Mouse (Mus musculus): ENCODE results near the gene Plekhh1. TPM values are rescaled to one million over a fixed set of nuclear protein-coding genes. Genes with fewer than 3 reads are reported as not detected.

Gene Plekhh1
- total and polyA plus RNA-seq, 3 experiments = 0.27 to 1.9 (median 0.69) TPM

DNA sequence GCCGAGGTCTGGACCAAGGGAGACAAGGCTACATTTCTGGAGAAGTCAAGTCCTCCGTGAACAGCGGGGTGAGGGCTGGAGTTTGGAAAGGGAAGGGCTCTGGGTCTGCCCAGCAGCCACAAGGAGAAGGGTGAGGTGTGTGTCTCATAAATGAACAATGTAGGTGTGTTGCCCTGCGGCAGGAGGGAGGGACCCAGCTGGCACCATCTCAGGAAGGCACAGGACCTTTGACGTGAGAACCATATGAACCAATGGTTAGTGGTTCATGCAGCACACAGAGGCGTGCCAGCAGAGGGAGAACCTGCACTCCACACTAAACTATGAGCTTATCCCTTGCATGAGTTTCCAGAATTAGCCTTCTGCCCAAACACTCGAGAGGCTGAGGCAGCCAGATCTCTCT, 18.2 kb downstream of the Plekhh1 start:
- dilution Hi-C loops (cut with MboI; ENCODE audit: extremely low pct_ligation_motif_present, extremely low pct_unique_long_range_greater_than_20kb, low sequenced_read_pairs) = no loop called here
- in situ Hi-C loops (cut with MboI; ENCODE audit: low pct_ligation_motif_present, low pct_unique_long_range_greater_than_20kb, low sequenced_read_pairs) = no loop called here
- DNase-seq (ENCODE audit: extremely low read depth) = no peak

DNA sequence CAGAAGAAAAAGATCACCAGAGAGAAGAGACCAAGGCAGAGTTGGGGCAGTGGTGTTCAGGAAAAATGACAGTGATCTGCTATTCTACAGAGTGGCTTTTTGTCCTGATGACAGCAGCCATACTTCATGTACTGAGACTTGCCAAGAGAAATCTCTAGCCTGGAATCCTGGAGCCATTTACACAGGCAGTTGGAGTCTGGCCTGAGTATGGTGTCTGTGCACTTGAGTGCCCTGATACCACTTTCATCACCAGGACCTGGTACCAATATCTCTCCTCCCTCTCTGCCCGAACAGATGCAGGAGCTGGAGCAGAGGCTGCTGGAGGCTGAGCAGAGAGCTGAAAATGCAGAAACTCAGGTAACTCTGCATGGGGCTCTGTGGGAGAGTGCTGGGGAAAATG, 19.9 kb downstream of the Plekhh1 start:
- Histone ChIP-seq H3K36me3 (replicated peaks in 1 of 2; ENCODE audit: control insufficient read depth in 1 of 2, insufficient read depth in 1 of 2, low read length in 1 of 2) (no peaks in the 10 kb centered on the region), H3K27ac (ENCODE audit: insufficient read depth, low read depth) (no peak overlapping the region), H3K4me2 (ENCODE audit: insufficient read depth, low read depth, poor library complexity, severe bottlenecking) (no peak overlapping the region), H3K9ac (ENCODE audit: insufficient read depth, low read depth) (no peak overlapping the region), H3K9me3 (replicated peaks; ENCODE audit: low read length) (no peaks in the 10 kb centered on the region), H3K4me3 (replicated peaks in 1 of 3; ENCODE audit: low read depth in 2 of 3, low read length in 2 of 3, poor library complexity in 1 of 3) (no peak overlapping the region), H3K79me2 (replicated peaks; ENCODE audit: control insufficient read depth, extremely low read depth, insufficient read depth, poor library complexity, severe bottlenecking) (no peaks in the 10 kb centered on the region), H3K4me1 (ENCODE audit: control insufficient read depth in 1 of 2, insufficient read depth in 2 of 2) (peaks cover 10 to 21% of the 10 kb centered on the region in 2 experiments), H3K27me3 (replicated peaks) (no peaks in the 10 kb centered on the region)
- in situ Hi-C loops (cut with MboI; ENCODE audit: low pct_ligation_motif_present, low pct_unique_long_range_greater_than_20kb, low sequenced_read_pairs) (no loop called here), dilution Hi-C loops (cut with MboI; ENCODE audit: extremely low pct_ligation_motif_present, extremely low pct_unique_long_range_greater_than_20kb, low sequenced_read_pairs) (no loop called here)
- DNase-seq (ENCODE audit: extremely low read depth) = no peak
- TF ChIP-seq JUND (conservative IDR thresholded peaks at IDR 0.05; ENCODE audit: low read depth, low read length) (no peak), POLR2A (IDR thresholded peaks at IDR 0.05; ENCODE audit: low read depth, low read length) (no peak), BHLHE40 (IDR thresholded peaks at IDR 0.05; ENCODE audit: low read depth, low read length) (no peak), PAX5 (IDR thresholded peaks at IDR 0.05; ENCODE audit: low read length) (no peak), RAD21 (IDR thresholded peaks at IDR 0.05; ENCODE audit: low read depth, low read length) (no peak), MEF2A (IDR thresholded peaks at IDR 0.05; ENCODE audit: borderline replicate concordance, low read depth, low read length) (no peak), SMC3 (IDR thresholded peaks at IDR 0.05; ENCODE audit: low read depth, low read length) (no peak), MAFK (IDR thresholded peaks at IDR 0.05; ENCODE audit: insufficient replicate concordance, low read length) (no peak)

More for the DNA sequence above, 18.2 kb downstream of the Plekhh1 start:
- Histone ChIP-seq H3K9me3 (replicated peaks; ENCODE audit: low read length) (no peaks in the 10 kb centered on the region), H3K4me1 (ENCODE audit: control insufficient read depth in 1 of 2, insufficient read depth in 2 of 2) (peaks cover 10 to 21% of the 10 kb centered on the region in 2 experiments), H3K4me3 (replicated peaks in 1 of 3; ENCODE audit: low read depth in 2 of 3, low read length in 2 of 3, poor library complexity in 1 of 3) (no peak overlapping the region), H3K4me2 (ENCODE audit: insufficient read depth, low read depth, poor library complexity, severe bottlenecking) (no peak overlapping the region), H3K79me2 (replicated peaks; ENCODE audit: control insufficient read depth, extremely low read depth, insufficient read depth, poor library complexity, severe bottlenecking) (no peaks in the 10 kb centered on the region), H3K9ac (ENCODE audit: insufficient read depth, low read depth) (no peak overlapping the region), H3K27ac (ENCODE audit: insufficient read depth, low read depth) (no peak overlapping the region), H3K27me3 (replicated peaks) (no peaks in the 10 kb centered on the region), H3K36me3 (replicated peaks in 1 of 2; ENCODE audit: control insufficient read depth in 1 of 2, insufficient read depth in 1 of 2, low read length in 1 of 2) (no peaks in the 10 kb centered on the region)
- TF ChIP-seq POLR2AphosphoS2 (IDR thresholded peaks at IDR 0.05; ENCODE audit: low read depth, low read length) (no peak), ETS1 (conservative IDR thresholded peaks at IDR 0.05; ENCODE audit: low read depth, low read length) (no peak), TBP (conservative IDR thresholded peaks at IDR 0.05; ENCODE audit: low read depth, low read length) (no peak), SIN3A (IDR thresholded peaks at IDR 0.05; ENCODE audit: low read length) (no peak), JUN (IDR thresholded peaks at IDR 0.05; ENCODE audit: insufficient read depth, low read depth, low read length) (no peak), MAX (IDR thresholded peaks at IDR 0.05; ENCODE audit: low read length) (no peak), PAX5 (IDR thresholded peaks at IDR 0.05; ENCODE audit: low read length) (no peak), RAD21 (IDR thresholded peaks at IDR 0.05; ENCODE audit: low read depth, low read length) (no peak), CHD2 (IDR thresholded peaks at IDR 0.05; ENCODE audit: low read length) (no peak), JUND (conservative IDR thresholded peaks at IDR 0.05; ENCODE audit: low read depth, low read length) (no peak), BHLHE40 (IDR thresholded peaks at IDR 0.05; ENCODE audit: low read depth, low read length) (no peak), IRF4 (IDR thresholded peaks at IDR 0.05; ENCODE audit: low read depth, low read length) (no peak), E2F4 (IDR thresholded peaks at IDR 0.05; ENCODE audit: insufficient replicate concordance, low read depth, low read length) (no peak), CHD1 (IDR thresholded peaks at IDR 0.05; ENCODE audit: low read depth, low read length) (no peak)
